Mouse (Mus musculus): ENCODE measurements around the gene Ubtd1. TPM values are rescaled to one million over a fixed set of nuclear protein-coding genes. Genes with fewer than 3 reads are reported as not detected.

The Ubtd1 gene
- 6.5 and 9.7 TPM in 2 replicates for polyA plus RNA-seq (2015; fragmentation: Nextera tagmentation; extraction: Ambion mirVana)

GRCm38 (mm10) chr19:41981595-41981927 lies at the start of gene Ubtd1:
Ubtd1 (plus strand) TSS chr19:41981763.

DNA sequence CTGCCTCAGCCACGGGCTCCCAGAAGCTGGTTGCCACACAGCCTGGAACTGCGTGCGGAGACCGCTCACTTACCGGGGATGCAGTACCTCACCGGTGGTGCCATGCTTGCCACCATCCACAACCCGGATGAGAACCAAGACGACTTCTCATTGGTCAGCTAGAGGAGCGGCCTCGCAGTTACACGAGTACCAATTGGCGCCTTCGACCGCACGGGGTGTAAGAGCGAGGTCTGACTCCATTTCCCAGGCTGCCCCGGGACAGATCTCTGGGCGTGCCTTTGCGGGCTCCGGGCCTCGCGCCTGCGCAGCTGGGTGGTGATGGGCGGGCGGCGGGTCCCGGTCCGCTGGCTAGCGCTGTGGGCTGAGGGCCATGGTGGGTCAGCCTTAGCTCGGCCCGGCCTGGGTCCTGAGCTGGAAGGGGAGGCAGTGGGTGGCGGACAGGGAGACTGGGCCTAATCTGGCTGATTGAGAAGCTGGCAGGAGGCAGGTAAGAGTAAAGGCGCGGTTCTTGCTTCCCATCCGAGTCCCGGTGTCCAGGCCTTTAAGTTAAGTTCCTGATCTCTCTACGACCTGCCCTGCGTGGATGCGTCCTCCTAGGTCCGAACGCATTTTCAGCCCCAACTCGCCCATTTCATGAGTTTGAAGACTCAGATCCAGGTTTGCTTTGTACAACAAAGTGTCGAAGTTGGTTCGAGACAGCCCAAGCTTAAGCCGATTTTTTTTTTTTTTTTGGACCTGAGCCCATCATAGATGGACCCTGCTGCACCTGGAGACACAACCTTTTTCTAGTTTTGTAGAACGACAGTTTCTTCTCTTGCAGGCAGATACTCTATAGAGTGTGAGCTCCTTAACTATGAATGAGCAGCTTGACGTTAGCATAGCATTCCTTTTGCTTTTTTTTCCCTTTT lies 48.1 kb upstream of the Ubtd1 start, which contains the start of the genes Exosc1 and Zdhhc16:
Exosc1 (minus strand) TSS at position 245 of the 908 bp plus-strand sequence.
Zdhhc16 (plus strand) TSS at position 302 of the 908 bp plus-strand sequence.

DNA sequence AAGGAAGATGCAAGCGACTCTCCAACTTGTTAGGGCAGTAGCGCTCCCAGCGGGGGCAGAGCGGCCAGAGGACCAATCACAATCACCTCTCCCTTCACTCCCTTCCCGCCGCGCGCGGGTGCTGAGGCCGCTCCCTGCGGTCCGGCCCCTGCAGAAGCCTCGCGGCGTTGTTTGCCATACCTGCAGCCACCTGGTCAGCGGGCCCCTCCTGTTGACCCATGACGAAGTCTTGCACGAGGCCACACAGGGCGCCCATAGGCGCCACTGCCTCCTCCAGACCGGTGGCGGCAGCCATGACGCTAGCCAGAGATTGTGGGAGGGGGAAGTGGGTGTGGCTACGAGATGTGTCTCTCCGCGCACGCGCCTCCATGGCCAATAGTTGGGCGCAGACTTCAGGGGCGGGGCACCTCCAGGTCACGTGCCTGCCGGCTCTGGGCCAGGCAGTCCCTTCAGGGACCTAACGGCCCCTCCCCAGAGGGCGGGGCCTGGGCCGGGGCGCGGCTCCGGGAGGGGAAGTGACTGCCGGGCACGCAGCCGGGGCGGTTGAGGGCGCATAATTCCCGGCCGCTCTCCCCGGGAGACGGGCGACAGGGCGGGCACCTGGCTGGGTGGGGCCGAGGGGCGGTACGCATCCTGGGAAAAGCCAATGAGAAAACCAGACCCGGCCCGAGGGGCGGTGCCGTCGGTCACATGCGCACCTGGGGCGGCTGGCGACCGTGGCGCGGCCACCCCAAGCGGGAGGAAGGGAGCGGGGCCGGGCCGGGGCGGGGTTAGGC lies 556 bp upstream of the Ubtd1 start, which contains the start of gene Mms19:
Mms19 (minus strand) TSS at position 339 of the 776 bp plus-strand sequence.

DNA sequence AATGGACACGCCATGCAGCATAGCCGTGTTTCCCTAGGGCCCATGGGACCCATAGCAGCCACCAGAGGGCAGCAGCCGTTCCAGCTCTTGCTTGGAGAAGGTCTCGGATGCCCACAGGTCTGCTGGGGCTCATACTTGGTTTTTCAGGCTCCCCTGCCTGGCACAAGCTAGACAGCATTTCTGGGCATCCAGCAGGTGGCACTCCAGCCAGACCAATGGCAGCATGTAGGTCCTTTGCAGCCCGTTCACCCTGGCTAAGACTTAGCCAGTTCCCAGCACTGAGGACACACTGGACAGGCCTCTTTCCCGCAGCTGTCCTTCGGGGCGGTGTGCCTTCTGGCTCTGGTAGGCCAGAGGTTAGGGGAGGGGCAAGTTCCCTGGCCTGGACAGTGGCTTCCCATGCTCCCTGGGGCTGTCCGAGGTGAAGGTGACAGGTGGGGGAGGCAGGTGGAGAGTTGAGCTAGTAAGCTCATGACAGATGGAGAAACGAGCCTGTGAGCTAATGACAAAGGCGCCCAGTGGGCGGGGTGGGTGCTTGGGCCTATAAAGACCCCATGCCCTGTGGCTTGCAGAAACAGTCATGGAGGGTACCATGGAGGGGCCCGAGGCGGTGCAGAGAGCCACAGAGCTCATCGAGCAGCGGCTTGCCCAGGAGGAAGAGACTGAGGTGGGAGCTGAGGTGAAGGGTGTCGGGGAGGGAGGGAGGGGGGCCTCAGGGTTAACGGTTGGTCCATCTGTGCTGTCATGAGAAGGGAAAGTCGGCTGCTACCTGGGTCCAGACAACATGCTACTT lies 54.1 kb downstream of the Ubtd1 start, which contains the start of gene Ankrd2:
Ankrd2 (plus strand) TSS at position 545 of the 793 bp plus-strand sequence.

DNA sequence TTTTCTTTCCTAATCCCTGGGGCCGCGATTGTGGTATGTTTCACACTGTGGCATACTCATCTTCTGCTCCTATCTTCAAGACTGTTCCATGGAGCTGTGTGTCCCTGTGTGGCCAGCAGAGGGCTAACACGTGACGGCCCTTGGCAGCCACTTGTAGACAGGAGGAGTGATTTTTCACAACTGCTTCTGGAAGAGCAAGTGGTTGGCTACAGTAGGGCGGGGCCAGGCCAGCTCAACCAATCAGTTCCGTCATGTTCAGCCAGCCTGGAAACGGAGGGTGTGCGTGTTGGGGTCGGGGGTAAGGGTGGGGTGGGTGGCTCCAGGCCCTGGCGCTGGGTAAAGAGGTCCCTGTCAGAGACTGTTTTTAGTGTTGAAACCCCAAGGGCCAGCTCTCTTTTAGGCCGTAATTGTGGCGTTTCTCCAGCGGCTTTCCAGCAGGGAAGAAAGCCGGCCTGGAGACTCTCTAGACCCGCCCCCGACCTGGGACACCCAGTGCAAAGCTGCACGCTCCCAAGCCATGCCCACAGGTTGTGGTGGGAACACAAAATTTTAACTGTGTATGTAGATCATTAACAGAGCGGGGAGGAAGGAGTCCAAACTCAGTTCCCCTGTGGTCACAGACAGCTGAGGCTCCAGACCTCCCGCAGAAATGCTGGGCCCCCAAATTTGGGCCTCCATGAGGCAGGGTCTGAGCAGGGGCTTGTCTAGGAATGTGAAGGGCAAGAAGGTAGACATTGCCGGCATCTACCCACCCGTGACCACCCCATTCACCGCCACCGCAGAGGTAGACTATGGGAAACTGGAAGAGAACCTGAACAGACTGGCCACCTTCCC lies 63.9 kb downstream of the Ubtd1 start, which contains the start of gene Hoga1:
Hoga1 (plus strand) TSS at position 342 of the 834 bp plus-strand sequence.

DNA sequence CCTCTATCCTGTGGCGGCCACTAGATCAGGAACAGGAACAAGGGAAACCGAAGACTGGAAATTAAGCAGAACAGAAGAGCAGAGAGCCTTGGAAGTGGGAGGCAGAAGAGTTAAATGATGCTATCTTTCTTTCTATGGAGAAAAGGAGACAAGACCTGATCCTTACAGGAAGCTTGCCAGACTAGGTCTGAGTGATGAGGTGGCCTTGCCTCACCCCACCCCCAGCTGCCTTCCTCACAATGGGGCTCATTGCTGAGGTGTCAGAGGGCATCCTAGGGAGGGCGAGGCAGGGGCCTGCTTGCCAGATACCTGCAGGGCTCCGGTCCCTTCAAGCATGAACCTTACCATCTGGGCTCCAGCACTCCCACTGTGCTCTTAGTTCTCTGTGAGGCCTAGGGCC lies 70.4 kb downstream of the Ubtd1 start, which contains the start of gene 4933411K16Rik:
4933411K16Rik (plus strand) TSS at position 301 of the 400 bp plus-strand sequence.

Other genes starting within 250 kb of the Ubtd1 start
- gene Slit1, start 238.1 kb upstream of the Ubtd1 start, polyA plus RNA-seq (2015; fragmentation: Nextera tagmentation; extraction: Ambion mirVana): 0.13 and 0.28 TPM in 2 replicates
- 29.4 and 29.5 TPM in 2 replicates for gene Arhgap19, start 179.7 kb upstream of the Ubtd1 start, polyA plus RNA-seq (2015; fragmentation: Nextera tagmentation; extraction: Ambion mirVana)
- gene Frat1, start 151.8 kb upstream of the Ubtd1 start, polyA plus RNA-seq (2015; fragmentation: Nextera tagmentation; extraction: Ambion mirVana): 24.6 and 25.8 TPM in 2 replicates
- gene Frat2, start 133.6 kb upstream of the Ubtd1 start, polyA plus RNA-seq (2015; fragmentation: Nextera tagmentation; extraction: Ambion mirVana): 11.7 and 12.3 TPM in 2 replicates
- gene Rrp12, start 85.6 kb upstream of the Ubtd1 start, polyA plus RNA-seq (2015; fragmentation: Nextera tagmentation; extraction: Ambion mirVana): 8.0 TPM in 2 replicates
- gene Pgam1, start 69.8 kb upstream of the Ubtd1 start, polyA plus RNA-seq (2015; fragmentation: Nextera tagmentation; extraction: Ambion mirVana): 136 and 152 TPM in 2 replicates
- gene Exosc1, start 48.3 kb upstream of the Ubtd1 start, polyA plus RNA-seq (2015; fragmentation: Nextera tagmentation; extraction: Ambion mirVana): 65.5 and 67.9 TPM in 2 replicates
- gene Zdhhc16, start 48.3 kb upstream of the Ubtd1 start, polyA plus RNA-seq (2015; fragmentation: Nextera tagmentation; extraction: Ambion mirVana): 43.8 and 46.1 TPM in 2 replicates
- 12.9 and 18.3 TPM in 2 replicates for gene Mms19, start 606 bp upstream of the Ubtd1 start, polyA plus RNA-seq (2015; fragmentation: Nextera tagmentation; extraction: Ambion mirVana)
- gene Ankrd2, start 54.2 kb downstream of the Ubtd1 start, polyA plus RNA-seq (2015; fragmentation: Nextera tagmentation; extraction: Ambion mirVana): 5.4 and 6.2 TPM in 2 replicates
- gene Hoga1, start 63.8 kb downstream of the Ubtd1 start, polyA plus RNA-seq (2015; fragmentation: Nextera tagmentation; extraction: Ambion mirVana): 0.81 and 1.1 TPM in 2 replicates
- gene 4933411K16Rik, start 70.5 kb downstream of the Ubtd1 start, polyA plus RNA-seq (2015; fragmentation: Nextera tagmentation; extraction: Ambion mirVana): not detected in 2 replicates
- 2.3 and 3.6 TPM in 2 replicates for gene Morn4, start 104.6 kb downstream of the Ubtd1 start, polyA plus RNA-seq (2015; fragmentation: Nextera tagmentation; extraction: Ambion mirVana)
- gene Pi4k2a, start 108.7 kb downstream of the Ubtd1 start, polyA plus RNA-seq (2015; fragmentation: Nextera tagmentation; extraction: Ambion mirVana): 9.6 and 12.5 TPM in 2 replicates
- 5.9 and 10.2 TPM in 2 replicates for gene Avpi1, start 147.3 kb downstream of the Ubtd1 start, polyA plus RNA-seq (2015; fragmentation: Nextera tagmentation; extraction: Ambion mirVana)
- 4.2 and 6.5 TPM in 2 replicates for gene Marveld1, start 165.6 kb downstream of the Ubtd1 start, polyA plus RNA-seq (2015; fragmentation: Nextera tagmentation; extraction: Ambion mirVana)
- 15.9 and 17.4 TPM in 2 replicates for gene Zfyve27, start 182.2 kb downstream of the Ubtd1 start, polyA plus RNA-seq (2015; fragmentation: Nextera tagmentation; extraction: Ambion mirVana)
- gene Sfrp5, start 220.5 kb downstream of the Ubtd1 start, polyA plus RNA-seq (2015; fragmentation: Nextera tagmentation; extraction: Ambion mirVana): not detected in 2 replicates

Data from spleen, postnatal 0 days (tissue).